Mouse (Mus musculus) megakaryocyte, embryonic 14.5 days (primary cell): ENCODE results near the gene Adam1a.

Source experiments
- FLI1 ChIP-seq: IDR thresholded peaks from 2 replicates; pipeline ENCODE4 v1.6.1; 2012; ENCODE audit warnings: low read length, inconsistent platforms, mixed read lengths
- GATA1 ChIP-seq: IDR thresholded peaks from 3 replicates; pipeline ENCODE4 v1.6.1; 2012; ENCODE audit warnings: mixed read lengths, low read length, inconsistent platforms, borderline replicate concordance

GRCm38 (mm10) chr5:121574145-121574544 is 28.9 kb upstream of the Adam1a start:
- TF ChIP-seq GATA1 (no peak), FLI1 (no peak)
